Mouse (Mus musculus): ENCODE data around the gene Kcnn1.

GRCm38 (mm10) chr8:70894385-70894720 is 31.3 kb upstream of the Kcnn1 start:
- TF ChIP-seq POLR2A (IDR thresholded peaks at IDR 0.05; ENCODE audit: low read depth, low read length) (no peak), CTCF (IDR thresholded peaks at IDR 0.05; ENCODE audit: extremely low read depth, insufficient read length, insufficient replicate concordance, low read depth, low read length) (no peak)

Data from small intestine, adult 2 months (tissue).